Mouse (Mus musculus): ENCODE measurements around the gene Gng4. TPM values are rescaled to one million over a fixed set of nuclear protein-coding genes. Genes with fewer than 3 reads are reported as not detected.

Gng4 gene
- total and polyA plus RNA-seq, 2 experiments from 2014 or later: 115 to 142 TPM

GRCm38 (mm10) chr13:13862941-13863340 is 79.1 kb downstream of the Gng4 start:
- Histone ChIP-seq H3K36me3 (ENCODE audit: insufficient read depth, low read length) (no peaks in the 10 kb centered on the region), H3K27me3 (ENCODE audit: insufficient read depth, low read length) (no peaks in the 10 kb centered on the region), H3K9ac (replicated peaks; ENCODE audit: low read length) (no peak overlapping the region), H3K9me3 (ENCODE audit: low read length) (no peaks in the 10 kb centered on the region), H3K27ac (no peak overlapping the region), H3K4me3 (ENCODE audit: low read length) (no peak overlapping the region), H3K4me1 (ENCODE audit: insufficient read depth, low read length) (no peaks in the 10 kb centered on the region), H3K4me2 (ENCODE audit: low read depth, low read length) (no peak overlapping the region)
- no peak for DNase-seq (ENCODE audit: low spot score)
- ATAC-seq: no peak
- TF ChIP-seq CTCF (IDR thresholded peaks at IDR 0.05; ENCODE audit: low read depth): no peak
- 57% methylated on average over 6 of the region's 6 CpGs for WGBS

- DNase-seq (ENCODE audit: low spot score) (no peak), ATAC-seq (no peak)
- Histone ChIP-seq H3K4me3 (ENCODE audit: low read length) (no peak overlapping the region), H3K27me3 (ENCODE audit: insufficient read depth, low read length) (no peaks in the 10 kb centered on the region), H3K36me3 (ENCODE audit: insufficient read depth, low read length) (no peaks in the 10 kb centered on the region), H3K4me1 (ENCODE audit: insufficient read depth, low read length) (no peaks in the 10 kb centered on the region), H3K27ac (no peak overlapping the region), H3K9ac (replicated peaks; ENCODE audit: low read length) (no peak overlapping the region), H3K4me2 (ENCODE audit: low read depth, low read length) (no peak overlapping the region), H3K9me3 (ENCODE audit: low read length) (no peaks in the 10 kb centered on the region)
- 66% methylated on average over 2 of the region's 2 CpGs for WGBS
- no peak for TF ChIP-seq CTCF (IDR thresholded peaks at IDR 0.05; ENCODE audit: low read depth)
Observed at GRCm38 (mm10) chr13:13866339-13866738, 82.5 kb downstream of the Gng4 start.

GRCm38 (mm10) chr13:13867078-13867759 is 83.4 kb downstream of the Gng4 start:
- DNase-seq (ENCODE audit: low spot score): peak; percentile 48
- Histone ChIP-seq H3K27me3 (ENCODE audit: insufficient read depth, low read length) (no peaks in the 10 kb centered on the region), H3K4me2 (ENCODE audit: low read depth, low read length) (no peak overlapping the region), H3K4me1 (ENCODE audit: insufficient read depth, low read length) (no peaks in the 10 kb centered on the region), H3K9ac (replicated peaks; ENCODE audit: low read length) (no peak overlapping the region), H3K9me3 (ENCODE audit: low read length) (no peaks in the 10 kb centered on the region), H3K36me3 (ENCODE audit: insufficient read depth, low read length) (no peaks in the 10 kb centered on the region), H3K4me3 (ENCODE audit: low read length) (no peak overlapping the region), H3K27ac (no peak overlapping the region)
- ATAC-seq: peak; percentile 79
- WGBS: 91% methylated on average over 2 of the region's 2 CpGs
- no peak for TF ChIP-seq CTCF (IDR thresholded peaks at IDR 0.05; ENCODE audit: low read depth)

- Histone ChIP-seq H3K27me3 (ENCODE audit: insufficient read depth, low read length) (no peaks in the 10 kb centered on the region), H3K4me3 (ENCODE audit: low read length) (no peak overlapping the region), H3K4me1 (ENCODE audit: insufficient read depth, low read length) (no peaks in the 10 kb centered on the region), H3K9me3 (ENCODE audit: low read length) (no peaks in the 10 kb centered on the region), H3K27ac (no peak overlapping the region), H3K36me3 (ENCODE audit: insufficient read depth, low read length) (no peaks in the 10 kb centered on the region), H3K4me2 (ENCODE audit: low read depth, low read length) (no peak overlapping the region), H3K9ac (replicated peaks; ENCODE audit: low read length) (no peak overlapping the region)
- DNase-seq (ENCODE audit: low spot score) (peak; percentile 75), ATAC-seq (peak; percentile 91)
- 7% methylated on average over 3 of the region's 3 CpGs for WGBS
- peak; percentile 88 for TF ChIP-seq CTCF (IDR thresholded peaks at IDR 0.05; ENCODE audit: low read depth)
Observed at GRCm38 (mm10) chr13:13867922-13868321, 84.1 kb downstream of the Gng4 start.

Other genes with a start within 250 kb of the Gng4 start
- 12.7 and 14.8 TPM in 2 replicates for gene Lyst, start 193.7 kb upstream of the Gng4 start, total RNA-seq (2014; rRNA removed)
- gene Lyst, start 193.7 kb upstream of the Gng4 start, polyA plus RNA-seq (2015; fragmentation: Nextera tagmentation; extraction: Ambion mirVana): 3.7 and 5.7 TPM in 2 replicates
- 7.8 and 10.2 TPM in 2 replicates for gene B3galnt2, start 170.4 kb downstream of the Gng4 start, total RNA-seq (2014; rRNA removed)
- 7.2 and 9.6 TPM in 2 replicates for gene B3galnt2, start 170.4 kb downstream of the Gng4 start, polyA plus RNA-seq (2015; fragmentation: Nextera tagmentation; extraction: Ambion mirVana)